In genomic region chr15:86367247-86367646, GRCm38 (mm10) we compare ENCODE assay signal across 13 mouse cellular contexts.
A peak's percentile ranks its signal among the peaks of the same experiment; 100 is the strongest.
DNase-seq lines count a peak whose midpoint lies in the region; ATAC-seq and TF ChIP-seq lines count a peak whose summit lies in the region.
"Had no signal": no experiment of that assay in that cellular context is flagged by ENCODE, and none has a peak within 500 bp of the region (broad histone marks: within the 10 kb centered on the region; RNA-seq: fewer than 3 reads in every experiment).

No protein-coding gene starts in this region.

- 0 out of 2 replicates have a peak, but pooled peaks have one; percentile 15 for ATAC-seq in midbrain, embryonic 13.5 days
- ATAC-seq in midbrain, embryonic 16.5 days = no peak
- ATAC-seq in hindbrain, embryonic 16.5 days = 0 out of 2 replicates have a peak, but pooled peaks have one; percentile 41
- ATAC-seq in lung, postnatal 0 days = peak; percentile 89
- no peak for ATAC-seq in liver, embryonic 12.5 days
- ATAC-seq: activated CD4-positive, CD25-positive, alpha-beta regulatory T cell, adult 4 months; CD4-positive, CD25-positive, alpha-beta regulatory T cell, adult 4 months; forebrain, embryonic 14.5 days had no signal

- H3K9ac ChIP-seq in midbrain, embryonic 13.5 days (replicated peaks) = no peak overlapping the region
- H3K9ac ChIP-seq in midbrain, embryonic 16.5 days (ENCODE audit: low read depth, low read length) = no peak overlapping the region
- H3K9ac ChIP-seq in hindbrain, embryonic 16.5 days (ENCODE audit: low read depth, low read length) = no peak overlapping the region
- H3K9ac ChIP-seq in lung, postnatal 0 days (replicated peaks; ENCODE audit: low read depth) = no peak overlapping the region
- H3K9ac ChIP-seq in liver, embryonic 12.5 days = no peak overlapping the region

- no peak overlapping the region for H3K4me3 ChIP-seq in midbrain, embryonic 13.5 days (replicated peaks)
- no peak overlapping the region for H3K4me3 ChIP-seq in midbrain, embryonic 16.5 days (ENCODE audit: low read depth, low read length)
- no peak overlapping the region for H3K4me3 ChIP-seq in hindbrain, embryonic 16.5 days (ENCODE audit: low read length)
- no peak overlapping the region for H3K4me3 ChIP-seq in lung, postnatal 0 days (ENCODE audit: low read depth, low read length)
- H3K4me3 ChIP-seq in liver, embryonic 12.5 days = no peak overlapping the region

- H3K27ac ChIP-seq in midbrain, embryonic 13.5 days = no peak overlapping the region
- H3K27ac ChIP-seq in midbrain, embryonic 16.5 days (ENCODE audit: low read length) = no peak overlapping the region
- H3K27ac ChIP-seq in hindbrain, embryonic 16.5 days (ENCODE audit: low read depth, low read length) = no peak overlapping the region
- H3K27ac ChIP-seq in lung, postnatal 0 days (ENCODE audit: low read length) = no peak overlapping the region
- no peak overlapping the region for H3K27ac ChIP-seq in liver, embryonic 12.5 days

- H3K36me3 ChIP-seq in midbrain, embryonic 13.5 days = no peaks in the 10 kb centered on the region
- no peaks in the 10 kb centered on the region for H3K36me3 ChIP-seq in midbrain, embryonic 16.5 days (ENCODE audit: control insufficient read depth, insufficient read depth, low read length)
- no peaks in the 10 kb centered on the region for H3K36me3 ChIP-seq in hindbrain, embryonic 16.5 days (ENCODE audit: control insufficient read depth, insufficient read depth, low read length)
- H3K36me3 ChIP-seq in lung, postnatal 0 days (ENCODE audit: insufficient read depth, low read length) = no peaks in the 10 kb centered on the region
- no peaks in the 10 kb centered on the region for H3K36me3 ChIP-seq in liver, embryonic 12.5 days

- H3K9me3 ChIP-seq in midbrain, embryonic 13.5 days = no peaks in the 10 kb centered on the region
- no peaks in the 10 kb centered on the region for H3K9me3 ChIP-seq in midbrain, embryonic 16.5 days (replicated peaks; ENCODE audit: control insufficient read depth, low read length, poor library complexity, severe bottlenecking)
- H3K9me3 ChIP-seq in hindbrain, embryonic 16.5 days (ENCODE audit: control insufficient read depth, low read length) = no peaks in the 10 kb centered on the region
- no peaks in the 10 kb centered on the region for H3K9me3 ChIP-seq in lung, postnatal 0 days (ENCODE audit: low read length)
- H3K9me3 ChIP-seq in liver, embryonic 12.5 days (replicated peaks) = no peaks in the 10 kb centered on the region

- peak; percentile 10 to 21 for DNase-seq in heart, postnatal 10 days
- DNase-seq in heart, adult 18-20 months = no peak
- peak; percentile 82 for DNase-seq in lung, postnatal 0 days (ENCODE audit: low spot score)
- no peak for DNase-seq in cerebellum, adult 8-10 months
- DNase-seq: cerebellum, postnatal 36 days; kidney, adult 2 months had no signal

- TF ChIP-seq CTCF in lung, postnatal 0 days (IDR thresholded peaks at IDR 0.05) = no peak

- no peak for TF ChIP-seq EP300 in lung, postnatal 0 days (IDR thresholded peaks at IDR 0.05)

- intact Hi-C loops in heart, postnatal 10 days (cut with DNase I) = no loop called here

- peaks cover 52% of the 10 kb centered on the region for H3K4me1 ChIP-seq in midbrain, embryonic 13.5 days (replicated peaks)
- H3K4me1 ChIP-seq in midbrain, embryonic 16.5 days (ENCODE audit: control insufficient read depth, insufficient read depth, low read length) = peaks cover 27% of the 10 kb centered on the region
- peaks cover 50% of the 10 kb centered on the region for H3K4me1 ChIP-seq in hindbrain, embryonic 16.5 days (ENCODE audit: control insufficient read depth, insufficient read depth, low read depth, low read length)
- no peaks in the 10 kb centered on the region for H3K4me1 ChIP-seq in lung, postnatal 0 days (ENCODE audit: insufficient read depth, low read depth, low read length)
- H3K4me1 ChIP-seq in liver, embryonic 12.5 days = no peaks in the 10 kb centered on the region

- no peak overlapping the region for H3K4me2 ChIP-seq in midbrain, embryonic 13.5 days (replicated peaks)
- no peak overlapping the region for H3K4me2 ChIP-seq in midbrain, embryonic 16.5 days (ENCODE audit: low read length)
- no peak overlapping the region for H3K4me2 ChIP-seq in hindbrain, embryonic 16.5 days (ENCODE audit: low read length)
- no peak overlapping the region for H3K4me2 ChIP-seq in lung, postnatal 0 days (replicated peaks; ENCODE audit: low read depth, low read length)
- H3K4me2 ChIP-seq in liver, embryonic 12.5 days = no peak overlapping the region

- WGBS in midbrain, embryonic 13.5 days = 75% methylated on average over 8 of the region's 8 CpGs
- WGBS in midbrain, embryonic 16.5 days = 60% methylated on average over 8 of the region's 8 CpGs
- WGBS in hindbrain, embryonic 16.5 days = 37% methylated on average over 8 of the region's 8 CpGs
- 49% methylated on average over 8 of the region's 8 CpGs for WGBS in lung, postnatal 0 days
- 83% methylated on average over 8 of the region's 8 CpGs for WGBS in liver, embryonic 12.5 days (ENCODE audit: insufficient replicate concordance)

- no peaks in the 10 kb centered on the region for H3K27me3 ChIP-seq in midbrain, embryonic 13.5 days
- H3K27me3 ChIP-seq in midbrain, embryonic 16.5 days (ENCODE audit: control insufficient read depth, insufficient read depth, low read depth, low read length) = no peaks in the 10 kb centered on the region
- H3K27me3 ChIP-seq in hindbrain, embryonic 16.5 days (replicated peaks; ENCODE audit: control insufficient read depth, insufficient read depth, low read length) = no peaks in the 10 kb centered on the region
- H3K27me3 ChIP-seq in lung, postnatal 0 days (replicated peaks; ENCODE audit: insufficient read depth, low read length) = no peaks in the 10 kb centered on the region
- H3K27me3 ChIP-seq in liver, embryonic 12.5 days (replicated peaks) = no peaks in the 10 kb centered on the region

Comparison
In these comparisons a context has a peak if more than half of its experiments do, and no peak if none do; other contexts are left out.
1. DNase-seq: peak in heart, postnatal 10 days (2 of 2) and lung, postnatal 0 days (single experiment); none in heart, adult 18-20 months (0 of 2) and cerebellum, adult 8-10 months (single experiment).
2. ATAC-seq: peak in midbrain, embryonic 13.5 days (single experiment), hindbrain, embryonic 16.5 days (single experiment) and lung, postnatal 0 days (single experiment); none in midbrain, embryonic 16.5 days (single experiment) and liver, embryonic 12.5 days (single experiment).